Mouse (Mus musculus) MEL (cell line): Measurements from ENCODE around the gene Yeats2.
"Not testable (repeated sequence)": the region's sequence is repeated elsewhere in the genome, so short reads cannot be mapped to it uniquely, and the experiment has no call there.

ENCODE experiments used
- CTCF ChIP-seq, 3 experiments: IDR thresholded peaks in 2 of 3; conservative IDR thresholded peaks in 1 of 3; 2 replicates each; pipeline ENCODE4 v1.5.1; 2011 to 2012; ENCODE audit warnings: low read length in 3 of 3, low read depth in 2 of 3, mild to moderate bottlenecking in 2 of 3, improper control_type of control experiment in 1 of 3, inconsistent platforms in 1 of 3, mixed read lengths in 1 of 3, moderate library complexity in 1 of 3; ENCODE audit not compliant: control insufficient read depth in 1 of 3, insufficient read depth in 1 of 3, poor library complexity in 1 of 3, severe bottlenecking in 1 of 3
- EP300 ChIP-seq, 2 experiments: IDR thresholded peaks; 2 replicates each; pipeline ENCODE4 v1.6.1; 2011; ENCODE audit warnings: improper control_type of control experiment in 2 of 2, low read length in 2 of 2, low read depth in 1 of 2, mild to moderate bottlenecking in 1 of 2
- MEF2A ChIP-seq: IDR thresholded peaks from 2 replicates; pipeline ENCODE4 v1.6.1; 2014; ENCODE audit warnings: low read depth, mild to moderate bottlenecking, inconsistent platforms, low read length, improper control_type of control experiment; ENCODE audit not compliant: poor library complexity, insufficient replicate concordance, severe bottlenecking; ENCODE audit errors: extremely low read depth
- POLR2A ChIP-seq, 2 experiments: IDR thresholded peaks; 2 replicates each; pipeline ENCODE4 v1.6.1; 2011 to 2012; ENCODE audit warnings: low read length in 2 of 2, mild to moderate bottlenecking in 2 of 2, control low read depth in 1 of 2, improper control_type of control experiment in 1 of 2, low read depth in 1 of 2, moderate library complexity in 1 of 2; ENCODE audit not compliant: control insufficient read depth in 1 of 2, insufficient read depth in 1 of 2, poor library complexity in 1 of 2
- USF2 ChIP-seq, 2 experiments: IDR thresholded peaks; 2 replicates each; pipeline ENCODE4 v1.6.1; 2011 to 2012; ENCODE audit warnings: improper control_type of control experiment in 2 of 2, low read length in 2 of 2, borderline replicate concordance in 1 of 2, inconsistent platforms in 1 of 2, low read depth in 1 of 2, mild to moderate bottlenecking in 1 of 2; ENCODE audit not compliant: insufficient read depth in 1 of 2
- ZC3H11A ChIP-seq: IDR thresholded peaks from 2 replicates; pipeline ENCODE4 v1.6.1; 2012; ENCODE audit warnings: low read depth, mild to moderate bottlenecking, inconsistent platforms, low read length, improper control_type of control experiment
- ZMIZ1 ChIP-seq: IDR thresholded peaks from 2 replicates; pipeline ENCODE4 v1.6.1; 2012; ENCODE audit warnings: low read depth, mild to moderate bottlenecking, inconsistent platforms, low read length, improper control_type of control experiment, moderate library complexity

- not testable (repeated sequence) for TF ChIP-seq MEF2A; ZC3H11A; POLR2A (IDR thresholded peaks at IDR 0.05; ENCODE audit: control insufficient read depth in 1 of 2, insufficient read depth in 1 of 2, low read depth in 1 of 2, low read length in 2 of 2, poor library complexity in 1 of 2); ZMIZ1; EP300 (IDR thresholded peaks at IDR 0.05; ENCODE audit: low read depth in 1 of 2, low read length in 2 of 2); CTCF (IDR thresholded peaks at IDR 0.05 in 2 of 3, conservative IDR thresholded peaks at IDR 0.05 in 1 of 3; ENCODE audit: control insufficient read depth in 1 of 3, insufficient read depth in 1 of 3, low read depth in 2 of 3, low read length in 3 of 3, poor library complexity in 1 of 3, severe bottlenecking in 1 of 3); USF2 (IDR thresholded peaks at IDR 0.05; ENCODE audit: borderline replicate concordance in 1 of 2, insufficient read depth in 1 of 2, low read depth in 1 of 2, low read length in 2 of 2)
These were observed 14.5 kb upstream of the Yeats2 start for GRCm38 (mm10) chr16:20126319-20126883.
